In the genomic region with DNA sequence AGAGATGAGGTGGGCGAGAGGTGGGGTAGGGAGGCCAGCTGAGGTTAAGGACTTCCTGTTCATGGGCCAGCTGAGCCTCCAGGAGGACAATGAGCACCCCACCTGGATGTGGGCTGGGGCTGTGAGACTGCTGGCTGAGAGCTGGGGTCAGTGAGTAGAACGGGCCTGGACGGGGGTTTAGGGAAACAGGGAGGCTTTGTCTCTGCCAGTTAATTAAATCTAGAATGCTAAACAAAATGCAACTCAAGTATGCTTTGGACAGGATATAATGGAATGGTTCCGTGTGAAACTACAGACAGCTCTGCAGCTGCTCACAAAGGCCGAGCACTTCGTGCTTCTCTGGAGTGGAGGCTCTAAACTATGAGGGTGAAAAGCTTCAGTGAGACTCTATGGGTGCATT, we compare ENCODE assay signal across 16 mouse cellular contexts. TPM values are rescaled to one million over a fixed set of nuclear protein-coding genes. Genes with fewer than 3 reads are reported as not detected.
"Had no signal": no experiment of that assay in that cellular context is flagged by ENCODE, and none has a peak within 500 bp of the region (broad histone marks: within the 10 kb centered on the region; RNA-seq: fewer than 3 reads in every experiment).

No protein-coding gene starts in this region.

- H3K4me3 ChIP-seq: intestine, embryonic 15.5 days; layer of hippocampus, adult 2 months; limb, embryonic 10.5 days; liver, embryonic 15.5 days; midbrain, embryonic 12.5 days; neural tube, embryonic 13.5 days; stomach, embryonic 15.5 days had no signal

- H3K9ac ChIP-seq: intestine, embryonic 15.5 days; liver, embryonic 15.5 days; midbrain, embryonic 12.5 days; neural tube, embryonic 13.5 days; stomach, embryonic 15.5 days had no signal

- H3K27me3 ChIP-seq: intestine, embryonic 15.5 days; liver, embryonic 15.5 days; midbrain, embryonic 12.5 days; neural tube, embryonic 13.5 days; stomach, embryonic 15.5 days had no signal

- H3K36me3 ChIP-seq: intestine, embryonic 15.5 days; limb, embryonic 10.5 days; liver, embryonic 15.5 days; midbrain, embryonic 12.5 days; stomach, embryonic 15.5 days had no signal

- H3K4me1 ChIP-seq: intestine, embryonic 15.5 days; limb, embryonic 10.5 days; liver, embryonic 15.5 days; midbrain, embryonic 12.5 days; neural tube, embryonic 13.5 days; stomach, embryonic 15.5 days had no signal

- DNase-seq: kidney, adult 18-20 months; kidney, postnatal 10 days; kidney, postnatal 4 days; retina, postnatal 1 day; right cerebral cortex, postnatal 4 days; thymus, adult 2 months; thymus, postnatal 36 days had no signal

- H3K9me3 ChIP-seq: intestine, embryonic 15.5 days; limb, embryonic 10.5 days; liver, embryonic 15.5 days; midbrain, embryonic 12.5 days; neural tube, embryonic 13.5 days; stomach, embryonic 15.5 days had no signal

- H3K27ac ChIP-seq: intestine, embryonic 15.5 days; layer of hippocampus, adult 2 months; limb, embryonic 10.5 days; liver, embryonic 15.5 days; midbrain, embryonic 12.5 days; neural tube, embryonic 13.5 days; stomach, embryonic 15.5 days had no signal

- H3K4me2 ChIP-seq: intestine, embryonic 15.5 days; liver, embryonic 11.5 days; liver, embryonic 15.5 days; midbrain, embryonic 12.5 days; neural tube, embryonic 13.5 days; stomach, embryonic 15.5 days had no signal

- ATAC-seq: intestine, embryonic 15.5 days; midbrain, embryonic 16.5 days had no signal

RNA-seq across cellular contexts. Expression of a gene that starts 32.9 kb away (rescaled TPM):
- polyA plus RNA-seq: liver, embryonic 15.5 days had no signal
